Mouse (Mus musculus) kidney, postnatal 0 days (tissue): ENCODE data around the gene Exoc2. TPM values are rescaled to one million over a fixed set of nuclear protein-coding genes. Genes with fewer than 3 reads are reported as not detected.

Experiments used
- ATAC-seq: fragments of 200-750 bp; cut with Nextera tagmentation; replicated peaks from 2 replicates; pipeline ENCODE4 v1.8.0; 2017; ENCODE audit warnings: low read depth, moderate number of reproducible peaks, moderate TSS enrichment, moderate library complexity; ENCODE audit not compliant: low FRiP score
- DNase-seq: peaks from one replicate; pipeline ENCODE4 v3.0.0-alpha.2; 2016; ENCODE audit warnings: low spot score
- H3K27ac ChIP-seq: fragments of 300-500 bp; sonication (generic); 2 replicates; pipeline ENCODE4 v1.5.1; 2014; ENCODE audit warnings: mild to moderate bottlenecking
- H3K27me3 ChIP-seq: fragments of 300-500 bp; sonication (generic); 2 replicates; pipeline ENCODE4 v1.6.1; 2014; ENCODE audit warnings: low read length, mixed read lengths; ENCODE audit not compliant: insufficient read depth
- H3K36me3 ChIP-seq: fragments of 300-500 bp; sonication (generic); 2 replicates; pipeline ENCODE4 v1.6.1; 2014; ENCODE audit warnings: low read length, mixed read lengths; ENCODE audit not compliant: insufficient read depth
- H3K4me1 ChIP-seq: fragments of 300-500 bp; sonication (generic); replicated peaks from 2 replicates; pipeline ENCODE4 v1.6.1; 2014; ENCODE audit warnings: antibody characterized with exemption, low read length, mixed read lengths; ENCODE audit not compliant: insufficient read depth
- H3K4me2 ChIP-seq: fragments of 300-500 bp; sonication (generic); 2 replicates; pipeline ENCODE4 v1.6.1; 2014; ENCODE audit warnings: mild to moderate bottlenecking, low read length, moderate library complexity, mixed read lengths
- H3K4me3 ChIP-seq: fragments of 300-500 bp; sonication (generic); replicated peaks from 2 replicates; pipeline ENCODE4 v1.5.1; 2014; ENCODE audit warnings: low read depth, low read length
- H3K9ac ChIP-seq: fragments of 300-500 bp; sonication (generic); 2 replicates; pipeline ENCODE4 v1.6.1; 2014; ENCODE audit warnings: low read depth, low read length
- H3K9me3 ChIP-seq: fragments of 300-500 bp; sonication (generic); replicated peaks from 2 replicates; pipeline ENCODE4 v1.6.1; 2016; ENCODE audit warnings: low read length, inconsistent platforms, mixed read lengths
- CTCF ChIP-seq: IDR thresholded peaks from 2 replicates; pipeline ENCODE4 v1.5.1; 2016; ENCODE audit warnings: antibody characterized with exemption, low read depth, mild to moderate bottlenecking, moderate library complexity
- WGBS: fragments of 180-500 bp; shearing (Covaris S2); extraction: QIAGEN DNeasy Blood & Tissue Kit; methylation state at CpG from one replicate; pipeline ENCODE4 v1.1.7; 2014; 5-methylcytosine and 5-hydroxymethylcytosine counted together
- polyA plus RNA-seq: library from polyadenylated mRNA; unstranded; fragments of >200 nt; fragmentation: Nextera tagmentation; extraction: Ambion mirVana; gene quantifications from 2 replicates; pipeline ENCODE4 v1.2.1, GENCODE M21; 2015

Exoc2 gene
- polyA plus RNA-seq, 1 experiment from 2014 or later = 22.1 TPM

DNA sequence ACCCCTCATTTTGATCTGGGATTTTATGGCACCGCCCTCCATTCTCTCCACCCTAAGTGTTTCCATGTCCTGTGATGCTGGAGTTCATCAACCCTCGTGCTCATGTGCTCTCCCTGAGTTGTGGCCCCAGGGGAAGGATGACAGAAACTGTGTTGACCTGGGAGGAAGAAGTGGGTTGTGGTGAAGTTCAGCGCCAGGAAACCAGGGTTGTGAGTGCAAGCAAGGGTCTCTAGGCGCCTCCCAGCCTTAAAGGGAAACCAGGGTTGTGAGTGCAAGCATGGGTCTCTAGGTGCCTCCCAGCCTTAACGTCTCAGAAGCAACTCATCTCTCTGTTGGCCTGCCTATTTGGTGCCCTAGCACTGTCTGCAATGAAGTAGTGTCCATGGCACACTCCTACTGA, 160.4 kb downstream of the Exoc2 start:
- Histone ChIP-seq H3K4me2 (no peak overlapping the region), H3K9me3 (no peaks in the 10 kb centered on the region), H3K36me3 (peaks cover 3% of the 10 kb centered on the region; the same call in 1 of the 2 replicates), H3K9ac (no peak overlapping the region), H3K4me1 (no peaks in the 10 kb centered on the region), H3K4me3 (no peak overlapping the region), H3K27me3 (no peaks in the 10 kb centered on the region), H3K27ac (no peak overlapping the region)
- TF ChIP-seq CTCF = no peak
- whole genome bisulfite sequencing = 75% methylated on average over 5 of the region's 5 CpGs
- ATAC-seq (no peak), DNase-seq (no peak)

- H3K27ac ChIP-seq = no peak overlapping the region
- no peak for TF ChIP-seq CTCF
- no peak overlapping the region for H3K4me3 ChIP-seq
- no peak for DNase-seq
- H3K9me3 ChIP-seq = no peaks in the 10 kb centered on the region
- H3K36me3 ChIP-seq = no peaks in the 10 kb centered on the region
- no peaks in the 10 kb centered on the region for H3K27me3 ChIP-seq
- H3K4me2 ChIP-seq = no peak overlapping the region
- ATAC-seq = no peak
- 83% methylated on average over 7 of the region's 7 CpGs for WGBS
- no peak overlapping the region for H3K9ac ChIP-seq
- no peaks in the 10 kb centered on the region for H3K4me1 ChIP-seq
Measured at GRCm38 (mm10) chr13:30809240-30809639, 164.7 kb downstream of the Exoc2 start.

DNA sequence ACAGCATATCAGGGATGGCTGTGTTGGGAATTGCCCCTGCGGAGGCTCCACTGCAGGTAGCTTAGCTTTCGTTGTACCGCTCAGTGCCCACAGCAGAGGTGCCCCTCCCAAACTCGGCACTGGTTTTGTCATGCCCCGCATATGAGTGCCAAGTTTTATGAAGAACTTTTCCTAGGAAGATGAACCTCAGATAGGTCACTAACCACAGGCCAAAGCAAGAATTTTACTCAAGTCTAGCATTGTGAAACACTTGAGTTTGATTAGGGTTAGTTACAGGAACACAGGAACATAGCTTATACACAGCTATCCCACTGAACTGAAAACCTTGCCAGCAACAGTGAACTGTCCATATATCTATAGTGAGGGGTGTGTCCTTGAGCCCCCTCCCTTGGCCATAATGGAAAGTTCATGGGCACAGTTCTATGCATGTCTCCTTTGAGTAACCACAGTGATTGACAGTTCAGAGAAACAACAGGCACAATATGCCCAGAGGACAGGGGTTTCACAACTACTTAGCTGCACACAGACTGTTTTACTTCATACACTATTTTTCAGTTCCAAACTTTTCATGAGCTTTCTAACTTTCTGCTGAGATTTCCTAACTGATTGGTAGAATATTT, 171.4 kb downstream of the Exoc2 start:
- Histone ChIP-seq H3K9ac (no peak overlapping the region), H3K4me2 (no peak overlapping the region), H3K27ac (no peak overlapping the region), H3K4me1 (no peaks in the 10 kb centered on the region), H3K27me3 (no peaks in the 10 kb centered on the region), H3K9me3 (no peaks in the 10 kb centered on the region), H3K36me3 (no peaks in the 10 kb centered on the region), H3K4me3 (no peak overlapping the region)
- TF ChIP-seq CTCF = no peak
- WGBS = 94% methylated on average over 5 of the region's 5 CpGs
- DNase-seq (no peak), ATAC-seq (no peak)

DNA sequence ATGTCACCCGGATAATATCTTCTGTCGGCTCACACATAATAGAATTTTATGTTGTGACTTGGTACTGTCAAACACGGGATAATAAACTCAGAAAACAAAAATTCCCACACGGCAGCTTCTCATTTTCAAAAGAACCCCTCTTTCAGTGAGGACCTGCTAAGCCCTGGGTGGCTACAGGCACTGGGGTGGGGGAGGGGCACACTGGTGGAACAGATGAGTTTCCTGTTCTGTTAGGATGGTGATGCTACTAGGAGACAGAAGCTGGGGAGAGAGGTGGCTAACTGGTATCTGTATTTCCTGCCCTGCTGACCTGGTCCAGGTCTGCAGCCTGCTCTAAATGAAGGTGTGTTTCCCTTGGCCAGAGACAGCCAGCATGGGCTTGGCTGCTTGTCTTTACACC, 172.0 kb downstream of the Exoc2 start:
- no peaks in the 10 kb centered on the region for H3K9me3 ChIP-seq
- no peak for TF ChIP-seq CTCF
- H3K4me3 ChIP-seq = no peak overlapping the region
- no peaks in the 10 kb centered on the region for H3K27me3 ChIP-seq
- H3K27ac ChIP-seq = no peak overlapping the region
- ATAC-seq = no peak
- WGBS = 89% methylated on average over 4 of the region's 4 CpGs
- no peaks in the 10 kb centered on the region for H3K4me1 ChIP-seq
- no peak overlapping the region for H3K9ac ChIP-seq
- H3K36me3 ChIP-seq = no peaks in the 10 kb centered on the region
- DNase-seq = no peak
- no peak overlapping the region for H3K4me2 ChIP-seq

- no peak for DNase-seq
- H3K27ac ChIP-seq = no peak overlapping the region
- no peak overlapping the region for H3K4me2 ChIP-seq
- H3K9me3 ChIP-seq = no peaks in the 10 kb centered on the region
- 82% methylated on average over 4 of the region's 4 CpGs for WGBS
- H3K36me3 ChIP-seq = no peaks in the 10 kb centered on the region
- H3K4me1 ChIP-seq = no peaks in the 10 kb centered on the region
- H3K27me3 ChIP-seq = no peaks in the 10 kb centered on the region
- no peak for TF ChIP-seq CTCF
- no peak overlapping the region for H3K4me3 ChIP-seq
- no peak overlapping the region for H3K9ac ChIP-seq
- no peak for ATAC-seq
Measured at GRCm38 (mm10) chr13:30795960-30796359, 177.9 kb downstream of the Exoc2 start.

DNA sequence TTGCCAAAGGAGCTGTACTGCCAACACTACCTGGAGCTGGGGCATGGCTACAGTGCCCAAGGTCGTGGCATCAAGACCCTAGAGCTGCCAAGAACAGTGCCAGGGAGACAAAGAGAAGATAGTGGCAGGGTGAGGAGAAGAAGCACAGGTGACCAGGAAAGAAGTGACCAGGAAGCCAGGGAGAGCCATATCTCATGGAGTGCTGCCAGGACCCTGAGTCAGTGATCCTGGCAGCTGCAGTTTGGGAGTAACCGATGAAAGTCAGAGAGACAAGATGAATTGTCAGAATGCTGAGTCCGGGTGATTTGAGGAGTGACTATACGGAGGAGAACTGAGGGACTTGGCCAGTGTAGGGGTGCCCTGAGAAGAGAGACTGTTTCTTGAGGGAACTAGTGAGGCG, 180.3 kb downstream of the Exoc2 start:
- Histone ChIP-seq H3K9me3 (no peaks in the 10 kb centered on the region), H3K4me1 (no peaks in the 10 kb centered on the region), H3K27ac (no peak overlapping the region), H3K9ac (no peak overlapping the region), H3K27me3 (no peaks in the 10 kb centered on the region), H3K36me3 (no peaks in the 10 kb centered on the region), H3K4me3 (no peak overlapping the region), H3K4me2 (no peak overlapping the region)
- DNase-seq (no peak), ATAC-seq (no peak)
- WGBS = 63% methylated on average over 5 of the region's 5 CpGs
- no peak for TF ChIP-seq CTCF

DNA sequence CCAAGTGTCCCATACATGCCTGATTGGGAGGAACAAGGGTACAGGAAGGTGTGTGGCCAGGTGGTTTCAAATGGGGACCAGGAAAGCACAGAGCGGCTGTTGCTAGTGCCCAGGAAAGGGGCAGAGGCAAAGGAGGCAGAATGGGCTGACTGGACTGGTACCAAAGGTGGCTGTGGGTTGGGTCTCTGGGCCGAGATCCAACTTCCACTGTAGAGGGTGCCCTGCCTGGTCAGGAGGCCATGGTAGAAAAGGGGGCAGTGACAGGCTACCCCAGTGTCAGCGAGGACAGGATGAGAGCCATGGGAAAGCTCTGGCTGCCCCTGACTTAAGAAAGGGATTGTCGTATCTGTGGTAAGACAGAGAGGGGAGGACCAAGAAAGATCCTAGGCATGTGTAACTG, 180.7 kb downstream of the Exoc2 start:
- Histone ChIP-seq H3K27me3 (no peaks in the 10 kb centered on the region), H3K9me3 (no peaks in the 10 kb centered on the region), H3K36me3 (no peaks in the 10 kb centered on the region), H3K4me3 (no peak overlapping the region), H3K9ac (no peak overlapping the region), H3K4me2 (no peak overlapping the region), H3K27ac (no peak overlapping the region), H3K4me1 (no peaks in the 10 kb centered on the region)
- no peak for TF ChIP-seq CTCF
- WGBS = 80% methylated on average over 4 of the region's 4 CpGs
- DNase-seq (no peak), ATAC-seq (no peak)
